Mouse (Mus musculus): ENCODE data around the gene Defa36. TPM values are rescaled to one million over a fixed set of nuclear protein-coding genes. Genes with fewer than 3 reads are reported as not detected.

Gene Defa36
- polyA plus RNA-seq (2015; fragmentation: Illumina TruSeq; extraction: RNeasy Lipid Tissue Mini Kit (QIAGEN cat#74804); ENCODE audit: low read depth, low replicate concordance): not detected

DNA sequence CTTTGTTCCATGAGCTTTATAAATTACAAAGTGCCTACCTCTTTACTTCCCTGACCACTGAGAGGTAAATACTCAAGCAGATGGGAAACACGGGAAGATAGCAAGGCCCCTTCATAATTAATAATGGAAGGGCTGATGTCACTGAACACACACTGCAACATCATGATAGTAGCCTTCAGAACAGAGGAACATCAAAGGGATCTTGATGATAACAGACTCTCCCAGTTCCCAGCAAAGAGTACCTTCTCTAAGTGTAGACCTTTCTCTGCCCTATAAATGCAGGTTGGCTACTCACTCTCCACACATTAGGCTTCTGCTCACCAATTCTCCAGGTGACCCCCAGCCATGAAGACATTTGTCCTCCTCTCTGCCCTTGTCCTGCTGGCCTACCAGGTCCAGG, at the start of gene Defa36:
Defa36 (plus strand) TSS at position 301 of the 400 bp plus-strand sequence.

DNA sequence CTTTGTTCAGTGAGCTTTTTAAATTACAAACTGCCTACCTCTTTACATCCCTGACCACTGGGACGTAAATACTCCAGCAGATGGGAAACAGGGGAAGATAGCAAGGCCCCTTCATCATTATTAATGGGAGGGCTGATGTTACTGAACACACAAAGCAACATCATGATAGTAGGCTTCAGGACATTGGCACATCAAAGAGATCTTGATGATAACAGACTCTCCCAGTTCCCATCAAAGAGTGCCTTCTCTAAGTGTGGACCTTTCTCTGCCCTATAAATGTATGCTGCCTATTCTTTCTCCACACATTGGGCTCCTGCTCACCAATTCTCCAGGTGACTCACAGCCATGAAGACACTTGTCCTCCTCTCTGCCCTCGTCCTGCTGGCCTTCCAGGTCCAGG, 49.0 kb upstream of the Defa36 start, which contains the start of gene Defa2:
Defa2 (plus strand) TSS at position 301 of the 400 bp plus-strand sequence.

DNA sequence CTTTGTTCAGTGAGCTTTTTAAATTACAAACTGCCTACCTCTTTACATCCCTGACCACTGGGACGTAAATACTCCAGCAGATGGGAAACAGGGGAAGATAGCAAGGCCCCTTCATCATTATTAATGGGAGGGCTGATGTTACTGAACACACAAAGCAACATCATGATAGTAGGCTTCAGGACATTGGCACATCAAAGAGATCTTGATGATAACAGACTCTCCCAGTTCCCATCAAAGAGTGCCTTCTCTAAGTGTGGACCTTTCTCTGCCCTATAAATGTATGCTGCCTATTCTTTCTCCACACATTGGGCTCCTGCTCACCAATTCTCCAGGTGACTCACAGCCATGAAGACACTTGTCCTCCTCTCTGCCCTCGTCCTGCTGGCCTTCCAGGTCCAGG, 35.7 kb upstream of the Defa36 start, which contains the start of gene Defa33:
Defa33 (plus strand) TSS at position 301 of the 400 bp plus-strand sequence.

DNA sequence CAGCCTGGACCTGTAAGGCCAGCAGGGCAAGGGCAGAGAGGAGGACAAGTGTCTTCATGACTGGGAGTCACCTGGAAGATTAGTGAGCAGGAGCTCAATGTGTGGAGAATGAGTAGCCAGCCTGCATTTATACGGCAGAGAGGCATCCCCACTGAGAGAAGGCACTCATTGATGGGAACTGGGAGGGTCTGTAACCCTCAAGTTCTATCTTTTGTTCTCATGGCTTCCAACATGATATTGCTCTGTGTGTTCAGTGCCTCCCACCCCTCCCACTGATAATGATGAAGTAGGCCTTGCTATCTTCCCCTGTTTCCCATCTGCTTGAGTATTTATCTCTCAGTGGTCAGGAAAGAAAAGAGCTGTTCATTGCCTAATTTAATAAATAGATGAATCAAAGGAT, 29.2 kb downstream of the Defa36 start, which contains the start of gene Gm7849:
Gm7849 (minus strand) TSS at position 101 of the 400 bp plus-strand sequence.

Other genes with a start within 250 kb of the Defa36 start
- gene Defa31, start 235.8 kb upstream of the Defa36 start, polyA plus RNA-seq (2015; fragmentation: Illumina TruSeq; extraction: RNeasy Lipid Tissue Mini Kit (QIAGEN cat#74804); ENCODE audit: low read depth, low replicate concordance): not detected
- not detected for gene Gm15293, start 225.8 kb upstream of the Defa36 start, polyA plus RNA-seq (2015; fragmentation: Illumina TruSeq; extraction: RNeasy Lipid Tissue Mini Kit (QIAGEN cat#74804); ENCODE audit: low read depth, low replicate concordance)
- not detected for gene Gm15292, start 177.7 kb upstream of the Defa36 start, polyA plus RNA-seq (2015; fragmentation: Illumina TruSeq; extraction: RNeasy Lipid Tissue Mini Kit (QIAGEN cat#74804); ENCODE audit: low read depth, low replicate concordance)
- gene Defa27, start 111.9 kb upstream of the Defa36 start, polyA plus RNA-seq (2015; fragmentation: Illumina TruSeq; extraction: RNeasy Lipid Tissue Mini Kit (QIAGEN cat#74804); ENCODE audit: low read depth, low replicate concordance): not detected
- gene Defa29, start 100.4 kb upstream of the Defa36 start, polyA plus RNA-seq (2015; fragmentation: Illumina TruSeq; extraction: RNeasy Lipid Tissue Mini Kit (QIAGEN cat#74804); ENCODE audit: low read depth, low replicate concordance): not detected
- gene Defa2, start 48.9 kb upstream of the Defa36 start, polyA plus RNA-seq (2015; fragmentation: Illumina TruSeq; extraction: RNeasy Lipid Tissue Mini Kit (QIAGEN cat#74804); ENCODE audit: low read depth, low replicate concordance): not detected
- gene Defa33, start 35.6 kb upstream of the Defa36 start, polyA plus RNA-seq (2015; fragmentation: Illumina TruSeq; extraction: RNeasy Lipid Tissue Mini Kit (QIAGEN cat#74804); ENCODE audit: low read depth, low replicate concordance): not detected
- not detected for gene Gm7849, start 29.1 kb downstream of the Defa36 start, polyA plus RNA-seq (2015; fragmentation: Illumina TruSeq; extraction: RNeasy Lipid Tissue Mini Kit (QIAGEN cat#74804); ENCODE audit: low read depth, low replicate concordance)
- gene Defa20, start 81.8 kb downstream of the Defa36 start, polyA plus RNA-seq (2015; fragmentation: Illumina TruSeq; extraction: RNeasy Lipid Tissue Mini Kit (QIAGEN cat#74804); ENCODE audit: low read depth, low replicate concordance): not detected
- gene Defa32, start 101.6 kb downstream of the Defa36 start, polyA plus RNA-seq (2015; fragmentation: Illumina TruSeq; extraction: RNeasy Lipid Tissue Mini Kit (QIAGEN cat#74804); ENCODE audit: low read depth, low replicate concordance): not detected
- not detected for gene Defa37, start 138.0 kb downstream of the Defa36 start, polyA plus RNA-seq (2015; fragmentation: Illumina TruSeq; extraction: RNeasy Lipid Tissue Mini Kit (QIAGEN cat#74804); ENCODE audit: low read depth, low replicate concordance)
- gene Defa28, start 155.6 kb downstream of the Defa36 start, polyA plus RNA-seq (2015; fragmentation: Illumina TruSeq; extraction: RNeasy Lipid Tissue Mini Kit (QIAGEN cat#74804); ENCODE audit: low read depth, low replicate concordance): not detected
- not detected for gene Gm7861, start 167.1 kb downstream of the Defa36 start, polyA plus RNA-seq (2015; fragmentation: Illumina TruSeq; extraction: RNeasy Lipid Tissue Mini Kit (QIAGEN cat#74804); ENCODE audit: low read depth, low replicate concordance)
- not detected for gene Defa26, start 190.8 kb downstream of the Defa36 start, polyA plus RNA-seq (2015; fragmentation: Illumina TruSeq; extraction: RNeasy Lipid Tissue Mini Kit (QIAGEN cat#74804); ENCODE audit: low read depth, low replicate concordance)
- not detected for gene Defa17, start 228.4 kb downstream of the Defa36 start, polyA plus RNA-seq (2015; fragmentation: Illumina TruSeq; extraction: RNeasy Lipid Tissue Mini Kit (QIAGEN cat#74804); ENCODE audit: low read depth, low replicate concordance)
- gene Defa34, start 238.4 kb downstream of the Defa36 start, polyA plus RNA-seq (2015; fragmentation: Illumina TruSeq; extraction: RNeasy Lipid Tissue Mini Kit (QIAGEN cat#74804); ENCODE audit: low read depth, low replicate concordance): not detected